Mouse (Mus musculus): ENCODE measurements around the gene Ttc22. TPM values are rescaled to one million over a fixed set of nuclear protein-coding genes. Genes with fewer than 3 reads are reported as not detected.

The Ttc22 gene
- polyA plus RNA-seq, 1 experiment from 2014 or later = 8.6 TPM

DNA sequence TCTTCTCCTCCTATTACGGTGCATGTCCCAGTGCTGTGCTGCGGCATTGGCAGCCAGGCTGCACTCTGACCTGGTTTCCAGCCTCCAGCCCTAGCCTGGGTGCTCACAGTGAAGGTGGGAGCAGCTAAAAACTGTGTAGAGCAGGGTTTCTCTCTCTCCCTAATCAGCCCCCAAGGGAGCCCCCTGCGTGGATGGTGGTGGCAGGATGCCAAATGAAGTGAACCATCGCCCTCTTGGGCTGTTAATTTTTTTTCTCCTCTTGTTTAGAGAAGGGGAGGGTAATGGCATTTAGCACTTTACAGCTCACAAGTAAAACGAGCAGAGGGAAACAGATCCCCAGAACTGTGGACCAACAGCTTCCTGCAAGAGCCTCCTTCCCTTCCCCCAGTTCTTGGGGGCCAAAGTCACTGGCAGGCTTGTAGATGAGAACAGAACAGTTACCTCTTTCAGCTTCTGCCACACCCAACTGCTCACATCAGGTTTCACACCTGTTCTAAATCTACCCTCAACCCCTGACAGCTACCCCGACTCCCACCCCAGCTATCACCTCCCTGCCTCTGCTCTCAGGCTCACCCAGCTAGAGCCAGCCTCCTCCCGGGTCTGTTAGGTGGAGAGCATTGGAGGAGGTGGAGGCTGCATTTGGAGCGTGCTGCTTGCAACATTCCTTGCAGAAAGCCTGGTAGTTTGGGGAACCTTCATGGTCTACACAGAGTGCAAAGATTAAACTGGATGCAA is 21.4 kb downstream of the Ttc22 start:
- peak overlapping the region; percentile 71 for H3K27ac ChIP-seq
- H3K9ac ChIP-seq = 0 out of 2 replicates have a peak overlapping the region, but pooled peaks have one; percentile 13
- WGBS = 8% methylated on average over 8 of the region's 8 CpGs
- H3K4me1 ChIP-seq (replicated peaks) = peaks cover 20% of the 10 kb centered on the region
- no peaks in the 10 kb centered on the region for H3K36me3 ChIP-seq
- peak; percentile 82 for ATAC-seq
- H3K27me3 ChIP-seq (replicated peaks) = no peaks in the 10 kb centered on the region
- no peaks in the 10 kb centered on the region for H3K9me3 ChIP-seq
- no peak overlapping the region for H3K4me3 ChIP-seq (replicated peaks)
- H3K4me2 ChIP-seq (replicated peaks) = peak overlapping the region; percentile 42

DNA sequence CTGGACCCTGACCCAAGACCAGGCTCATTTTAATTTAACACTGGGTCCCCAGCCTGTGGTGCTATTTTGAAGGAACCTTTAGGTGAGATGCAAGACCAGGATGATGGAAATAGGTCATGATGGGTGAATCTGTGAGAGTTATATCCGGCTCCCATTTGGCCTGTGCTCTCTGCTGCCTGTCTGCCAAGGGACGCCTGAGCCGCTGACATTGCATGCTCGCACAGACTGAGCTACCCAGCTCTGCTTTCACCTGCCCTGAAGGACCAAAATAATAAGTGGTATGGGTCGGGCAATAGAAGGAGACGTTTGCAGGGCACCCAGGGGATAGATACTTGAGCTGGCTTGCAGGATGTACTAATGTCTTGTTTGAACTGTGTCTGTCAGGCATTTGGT is 22.0 kb downstream of the Ttc22 start:
- no peak for ATAC-seq
- Histone ChIP-seq H3K4me1 (replicated peaks) (peaks cover 20% of the 10 kb centered on the region), H3K4me3 (replicated peaks) (no peak overlapping the region), H3K9me3 (no peaks in the 10 kb centered on the region), H3K9ac (0 out of 2 replicates have a peak overlapping the region, but pooled peaks have one; percentile 13), H3K4me2 (replicated peaks) (no peak overlapping the region), H3K27ac (peak overlapping the region; percentile 71), H3K27me3 (replicated peaks) (no peaks in the 10 kb centered on the region), H3K36me3 (no peaks in the 10 kb centered on the region)
- 58% methylated on average over 6 of the region's 6 CpGs for WGBS

DNA sequence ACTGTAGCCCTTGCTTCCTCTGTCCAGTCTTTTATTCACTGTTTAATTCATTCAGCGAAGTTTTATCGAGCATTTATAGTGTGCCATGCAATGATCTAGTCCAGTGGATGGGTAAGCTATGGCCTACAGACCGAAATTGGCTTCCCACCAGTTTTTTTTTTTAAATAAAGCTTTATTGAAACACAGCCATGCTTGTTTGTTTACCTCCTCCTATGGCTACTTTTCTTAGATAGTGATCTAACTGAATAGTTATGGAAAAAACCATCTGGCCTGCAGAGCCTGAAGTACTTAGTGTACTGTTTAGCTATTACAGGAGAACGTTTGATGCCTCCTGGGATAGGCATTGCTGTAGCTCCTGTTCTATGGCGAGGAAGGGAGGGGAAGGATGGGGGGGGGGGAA is 23.6 kb downstream of the Ttc22 start:
- H3K4me3 ChIP-seq (replicated peaks) = no peak overlapping the region
- peaks cover 20% of the 10 kb centered on the region for H3K4me1 ChIP-seq (replicated peaks)
- ATAC-seq = no peak
- no peaks in the 10 kb centered on the region for H3K36me3 ChIP-seq
- H3K27ac ChIP-seq = no peak overlapping the region
- H3K9ac ChIP-seq = no peak overlapping the region
- H3K9me3 ChIP-seq = no peaks in the 10 kb centered on the region
- H3K27me3 ChIP-seq (replicated peaks) = no peaks in the 10 kb centered on the region
- WGBS = 77% methylated on average over 5 of the region's 5 CpGs
- H3K4me2 ChIP-seq (replicated peaks) = no peak overlapping the region

DNA sequence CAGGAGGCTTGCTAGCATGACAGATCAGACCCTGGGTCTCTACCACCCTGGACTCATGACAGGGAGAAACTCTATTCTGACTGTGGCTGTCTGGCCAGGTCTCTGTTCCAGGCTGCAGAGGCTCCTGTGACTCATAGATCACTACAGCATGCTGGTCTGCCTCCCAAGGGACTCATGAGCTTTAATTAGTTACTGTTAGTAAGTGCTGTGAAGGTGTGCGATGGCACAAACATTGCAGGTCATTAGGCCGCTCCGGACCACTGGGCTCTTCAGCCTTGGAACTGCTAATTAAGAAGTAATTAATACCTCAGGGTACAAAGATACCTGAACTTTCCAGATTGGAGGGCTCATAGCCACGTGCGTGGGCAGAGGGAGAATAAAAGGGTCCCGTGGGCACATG is 24.9 kb downstream of the Ttc22 start:
- H3K27me3 ChIP-seq (replicated peaks) = no peaks in the 10 kb centered on the region
- no peak overlapping the region for H3K27ac ChIP-seq
- no peak for ATAC-seq
- peaks cover 27% of the 10 kb centered on the region for H3K4me1 ChIP-seq (replicated peaks)
- 87% methylated on average over 6 of the region's 6 CpGs for WGBS
- no peak overlapping the region for H3K4me3 ChIP-seq (replicated peaks)
- no peak overlapping the region for H3K4me2 ChIP-seq (replicated peaks)
- H3K9me3 ChIP-seq = no peaks in the 10 kb centered on the region
- H3K9ac ChIP-seq = no peak overlapping the region
- H3K36me3 ChIP-seq = no peaks in the 10 kb centered on the region

DNA sequence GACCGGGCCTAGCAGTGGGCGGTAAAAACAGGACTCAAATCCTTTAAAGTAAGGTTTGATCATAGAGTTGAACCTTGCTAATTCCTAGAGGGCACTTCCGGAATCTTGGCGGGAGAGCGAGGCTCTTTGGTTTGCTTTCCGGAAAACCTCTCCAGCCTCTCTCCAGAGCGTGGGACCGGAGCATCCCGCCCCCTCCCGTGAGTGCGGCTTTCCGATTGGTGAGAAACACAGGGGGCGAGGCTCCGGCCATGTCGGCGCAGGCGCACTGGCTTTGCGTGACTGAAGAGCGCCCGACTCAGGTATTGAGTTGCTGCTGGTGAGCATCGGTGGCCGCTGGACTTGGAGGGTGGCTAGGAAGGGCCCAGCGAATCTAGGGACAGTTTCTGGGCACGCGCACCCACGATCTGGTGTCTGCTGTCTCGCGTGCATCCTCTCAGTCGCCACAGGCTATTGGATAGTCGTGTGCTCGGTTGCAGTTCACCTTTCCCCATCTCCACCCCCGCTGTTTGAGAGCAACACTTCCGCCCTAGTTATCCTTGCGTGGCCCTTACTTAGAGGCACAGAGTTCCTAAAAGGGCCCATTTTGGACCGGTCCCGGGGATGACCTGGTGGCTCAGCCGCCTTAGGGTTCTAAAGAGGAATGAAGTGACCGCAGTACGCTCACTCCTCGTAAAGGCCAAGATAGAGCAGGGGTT is 28.7 kb downstream of the Ttc22 start, which contains the start of gene Pars2:
Pars2 (plus strand) TSS at position 237 of the 695 bp plus-strand sequence.
- WGBS = 4% methylated on average over 40 of the region's 40 CpGs
- Histone ChIP-seq H3K27me3 (replicated peaks) (no peaks in the 10 kb centered on the region), H3K4me1 (replicated peaks) (peaks cover 7% of the 10 kb centered on the region)

DNA sequence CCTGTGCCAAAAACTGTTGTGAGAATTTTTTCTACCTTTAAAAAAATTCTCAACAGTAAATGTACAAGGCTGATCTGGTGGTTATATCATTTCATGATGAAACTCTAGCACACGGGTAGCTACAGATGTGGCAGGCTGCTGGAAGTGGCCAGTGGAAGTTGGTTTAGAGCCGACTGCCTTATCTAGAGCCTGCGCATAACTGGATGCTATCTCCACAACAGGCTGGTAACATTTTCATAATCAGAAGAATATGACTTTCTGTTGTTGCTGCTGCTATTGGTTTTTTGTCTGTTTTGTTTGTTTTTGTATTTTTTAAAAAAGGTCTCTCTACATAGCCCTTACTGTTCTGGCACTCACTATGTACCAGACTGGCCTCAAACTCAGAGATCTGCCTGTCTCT is 30.3 kb downstream of the Ttc22 start:
- ATAC-seq = no peak
- Histone ChIP-seq H3K27ac (no peak overlapping the region), H3K27me3 (replicated peaks) (no peaks in the 10 kb centered on the region), H3K9ac (no peak overlapping the region), H3K4me3 (replicated peaks) (no peak overlapping the region), H3K36me3 (peaks cover 13% of the 10 kb centered on the region; the same call in 1 of the 2 replicates), H3K9me3 (no peaks in the 10 kb centered on the region), H3K4me2 (replicated peaks) (no peak overlapping the region), H3K4me1 (replicated peaks) (peaks cover 7% of the 10 kb centered on the region)
- WGBS = 94% methylated on average over 3 of the region's 3 CpGs

More for the DNA sequence above, 28.7 kb downstream of the Ttc22 start, which contains the start of gene Pars2:
- peak within 1 kb of the TSS; percentile 73 for H3K9ac ChIP-seq
- H3K36me3 ChIP-seq = peaks cover 13% of the 10 kb centered on the region; the same call in 1 of the 2 replicates
- ATAC-seq = peak; percentile 99
- H3K4me3 ChIP-seq (replicated peaks) = peak within 1 kb of the TSS; percentile 71
- H3K27ac ChIP-seq = peak within 1 kb of the TSS; percentile 60
- no peaks in the 10 kb centered on the region for H3K9me3 ChIP-seq
- H3K4me2 ChIP-seq (replicated peaks) = peak within 1 kb of the TSS; percentile 89

DNA sequence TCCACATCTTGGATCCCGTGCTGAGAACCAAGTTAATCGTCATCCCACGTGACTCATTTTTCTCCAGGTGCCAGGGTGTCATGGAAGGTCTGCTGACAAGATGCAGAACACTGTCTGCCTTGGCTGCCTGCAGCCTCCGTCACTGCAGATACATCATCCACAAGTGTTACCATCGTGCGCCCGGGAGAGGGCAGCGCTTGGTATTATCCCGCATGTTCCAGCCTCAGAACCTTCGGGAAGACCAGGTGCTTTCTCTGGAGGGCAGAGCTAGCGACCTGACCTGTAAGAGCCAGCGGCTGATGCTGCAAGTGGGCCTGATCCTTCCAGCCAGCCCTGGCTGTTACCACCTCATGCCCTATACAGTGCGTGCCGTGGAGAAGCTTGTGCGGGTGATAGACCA is 30.8 kb downstream of the Ttc22 start:
- ATAC-seq = no peak

DNA sequence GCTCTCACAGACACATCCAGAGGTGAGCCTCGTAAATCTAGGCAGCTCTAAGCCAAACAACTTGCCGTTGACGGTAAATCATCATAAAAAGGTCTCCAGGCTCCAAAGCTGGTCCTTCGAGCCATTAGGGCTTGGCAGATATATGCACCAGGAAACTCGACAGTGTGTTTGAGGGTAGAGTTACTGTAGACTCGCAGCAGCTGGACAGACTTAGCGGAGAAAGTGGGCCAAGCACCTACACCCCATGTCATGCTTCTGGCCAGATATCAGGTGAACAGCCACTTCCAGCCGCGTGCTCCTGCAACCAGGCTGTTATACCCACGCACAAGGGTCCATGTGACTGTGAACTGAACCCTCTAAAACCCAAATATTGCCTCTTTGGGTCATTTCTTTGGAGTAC is 33.4 kb downstream of the Ttc22 start:
- H3K9me3 ChIP-seq = no peaks in the 10 kb centered on the region
- no peak overlapping the region for H3K4me2 ChIP-seq (replicated peaks)
- H3K36me3 ChIP-seq = peaks cover 31% of the 10 kb centered on the region
- no peaks in the 10 kb centered on the region for H3K27me3 ChIP-seq (replicated peaks)
- no peak overlapping the region for H3K4me3 ChIP-seq (replicated peaks)
- H3K4me1 ChIP-seq (replicated peaks) = peaks cover 7% of the 10 kb centered on the region
- WGBS = 79% methylated on average over 10 of the region's 10 CpGs
- no peak overlapping the region for H3K27ac ChIP-seq
- no peak for ATAC-seq
- no peak overlapping the region for H3K9ac ChIP-seq

More for the DNA sequence above, 30.8 kb downstream of the Ttc22 start:
- H3K4me1 ChIP-seq (replicated peaks) = peaks cover 7% of the 10 kb centered on the region
- no peaks in the 10 kb centered on the region for H3K27me3 ChIP-seq (replicated peaks)
- H3K9me3 ChIP-seq = no peaks in the 10 kb centered on the region
- H3K4me2 ChIP-seq (replicated peaks) = no peak overlapping the region
- 84% methylated on average over 15 of the region's 15 CpGs for WGBS
- H3K36me3 ChIP-seq = peaks cover 15% of the 10 kb centered on the region; the same call in 1 of the 2 replicates
- no peak overlapping the region for H3K27ac ChIP-seq
- H3K9ac ChIP-seq = no peak overlapping the region
- H3K4me3 ChIP-seq (replicated peaks) = no peak overlapping the region

DNA sequence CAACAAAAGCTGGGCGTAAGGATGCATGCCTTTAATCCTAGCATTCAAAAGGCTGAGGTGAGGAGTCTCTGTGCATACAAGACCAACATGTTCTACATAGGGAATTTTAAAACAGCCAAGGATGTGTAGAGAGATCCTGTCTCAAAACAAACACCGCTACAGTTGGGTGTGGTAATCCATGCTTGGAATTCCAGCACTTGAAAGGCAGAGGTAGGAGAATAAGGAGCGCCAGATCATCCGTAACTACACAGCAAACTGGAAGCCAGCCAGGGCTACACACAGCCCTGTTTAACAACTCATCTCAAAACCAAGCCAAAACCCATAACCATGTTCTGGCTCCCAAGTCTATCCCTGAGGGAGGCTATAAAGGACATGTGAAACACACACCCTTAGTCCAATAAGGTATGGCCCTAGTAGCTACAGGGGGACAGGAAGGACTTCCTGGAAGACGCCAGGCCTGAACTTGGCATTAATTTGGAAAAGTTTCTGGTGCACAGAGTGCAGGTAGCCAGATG is 41.8 kb downstream of the Ttc22 start:
- no peaks in the 10 kb centered on the region for H3K9me3 ChIP-seq
- no peak for ATAC-seq
- H3K27me3 ChIP-seq (replicated peaks) = no peaks in the 10 kb centered on the region
- H3K4me2 ChIP-seq (replicated peaks) = no peak overlapping the region
- H3K36me3 ChIP-seq = peaks cover 75% of the 10 kb centered on the region
- no peak overlapping the region for H3K9ac ChIP-seq
- 91% methylated on average over 5 of the region's 5 CpGs for WGBS
- H3K4me3 ChIP-seq (replicated peaks) = no peak overlapping the region
- H3K27ac ChIP-seq = no peak overlapping the region
- H3K4me1 ChIP-seq (replicated peaks) = no peaks in the 10 kb centered on the region

DNA sequence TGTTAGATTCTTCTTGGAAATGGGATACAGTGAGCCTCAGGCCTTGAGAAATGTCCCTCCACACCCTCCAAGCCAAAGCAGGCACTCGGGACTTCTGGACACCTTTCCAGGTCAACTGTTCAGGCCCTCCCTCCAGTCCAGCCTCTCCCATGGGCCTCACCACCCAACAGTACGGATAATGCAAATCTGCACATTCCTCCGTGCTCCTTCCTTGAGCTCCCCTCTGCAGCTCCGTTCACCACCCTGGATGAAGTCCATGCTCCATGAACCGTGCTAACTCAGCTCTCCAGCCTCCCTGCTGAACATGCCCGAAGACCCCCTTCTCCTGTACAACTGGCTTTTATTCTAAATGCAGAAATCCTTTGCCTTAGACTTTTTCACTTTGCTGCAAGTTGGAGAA is 42.5 kb downstream of the Ttc22 start:
- Histone ChIP-seq H3K9me3 (no peaks in the 10 kb centered on the region), H3K27me3 (replicated peaks) (no peaks in the 10 kb centered on the region), H3K9ac (no peak overlapping the region), H3K4me3 (replicated peaks) (no peak overlapping the region), H3K27ac (no peak overlapping the region), H3K36me3 (peaks cover 76% of the 10 kb centered on the region), H3K4me1 (replicated peaks) (no peaks in the 10 kb centered on the region), H3K4me2 (replicated peaks) (no peak overlapping the region)
- ATAC-seq = no peak
- 92% methylated on average over 6 of the region's 6 CpGs for WGBS

DNA sequence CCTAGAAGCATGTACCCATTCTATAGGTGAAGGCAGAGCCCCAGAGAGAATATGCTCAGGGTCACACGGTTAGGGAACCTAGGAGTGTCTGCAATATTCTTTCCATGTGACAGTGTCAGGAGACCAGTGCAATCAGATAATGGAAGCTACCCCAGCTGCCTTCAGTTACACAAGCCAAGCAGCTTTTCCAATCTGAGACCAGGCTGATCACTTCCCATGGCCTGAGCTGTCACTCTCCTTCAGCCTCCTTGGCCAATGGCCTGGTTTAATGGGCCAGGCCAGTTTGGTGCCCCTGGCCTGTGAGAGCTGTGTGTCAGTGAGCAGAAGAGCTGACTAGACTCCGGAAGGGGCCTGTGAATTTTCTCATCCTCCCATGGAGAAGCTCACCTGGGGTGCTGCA is 43.0 kb downstream of the Ttc22 start:
- ATAC-seq = no peak

DNA sequence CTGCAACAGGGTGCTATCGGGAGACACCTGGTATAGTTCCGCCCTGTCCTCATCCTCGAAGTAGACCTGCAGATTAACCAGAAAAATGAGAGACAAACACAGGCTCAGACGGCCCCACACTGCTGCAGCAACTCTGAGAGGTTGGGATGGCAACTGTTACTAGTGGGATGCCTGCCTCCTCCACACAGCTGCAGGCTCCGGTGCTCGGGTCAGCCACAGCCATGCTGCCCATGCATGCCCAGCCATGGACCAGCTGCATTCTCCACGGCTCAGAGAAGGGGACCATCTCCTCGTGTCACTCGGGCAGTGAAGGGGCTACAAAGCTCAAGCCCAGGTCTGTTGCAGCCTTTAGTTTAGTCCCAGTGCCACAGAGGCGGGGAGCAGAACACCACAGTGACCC is 43.4 kb downstream of the Ttc22 start:
- H3K27me3 ChIP-seq (replicated peaks) = no peaks in the 10 kb centered on the region
- H3K9me3 ChIP-seq = no peaks in the 10 kb centered on the region
- no peaks in the 10 kb centered on the region for H3K4me1 ChIP-seq (replicated peaks)
- no peak for ATAC-seq
- WGBS = 90% methylated on average over 10 of the region's 10 CpGs
- H3K4me2 ChIP-seq (replicated peaks) = no peak overlapping the region
- H3K9ac ChIP-seq = no peak overlapping the region
- peaks cover 78% of the 10 kb centered on the region for H3K36me3 ChIP-seq
- no peak overlapping the region for H3K27ac ChIP-seq
- no peak overlapping the region for H3K4me3 ChIP-seq (replicated peaks)

More for the DNA sequence above, 43.0 kb downstream of the Ttc22 start:
- no peaks in the 10 kb centered on the region for H3K4me1 ChIP-seq (replicated peaks)
- H3K27ac ChIP-seq = no peak overlapping the region
- H3K9me3 ChIP-seq = no peaks in the 10 kb centered on the region
- H3K9ac ChIP-seq = no peak overlapping the region
- H3K27me3 ChIP-seq (replicated peaks) = no peaks in the 10 kb centered on the region
- peaks cover 77% of the 10 kb centered on the region for H3K36me3 ChIP-seq
- no peak overlapping the region for H3K4me2 ChIP-seq (replicated peaks)
- 92% methylated on average over 2 of the region's 2 CpGs for WGBS
- H3K4me3 ChIP-seq (replicated peaks) = no peak overlapping the region

All from intestine, embryonic 15.5 days (tissue).